Mouse (Mus musculus) cerebellum, adult 9-11 months (tissue): Measurements from ENCODE around the gene Il27ra.

ENCODE experiments used
- DNase-seq: peaks from one replicate; pipeline ENCODE4 v3.0.0; 2022

Gene Il27ra

GRCm38 (mm10) chr8:84042066-84042947 lies at the start of gene Il27ra:
Gene Il27ra, minus strand, starts transcription at chr8:84042589.
- no peak for DNase-seq

GRCm38 (mm10) chr8:84090585-84090984 lies 48.2 kb upstream of the Il27ra start:
- no peak for DNase-seq

DNA sequence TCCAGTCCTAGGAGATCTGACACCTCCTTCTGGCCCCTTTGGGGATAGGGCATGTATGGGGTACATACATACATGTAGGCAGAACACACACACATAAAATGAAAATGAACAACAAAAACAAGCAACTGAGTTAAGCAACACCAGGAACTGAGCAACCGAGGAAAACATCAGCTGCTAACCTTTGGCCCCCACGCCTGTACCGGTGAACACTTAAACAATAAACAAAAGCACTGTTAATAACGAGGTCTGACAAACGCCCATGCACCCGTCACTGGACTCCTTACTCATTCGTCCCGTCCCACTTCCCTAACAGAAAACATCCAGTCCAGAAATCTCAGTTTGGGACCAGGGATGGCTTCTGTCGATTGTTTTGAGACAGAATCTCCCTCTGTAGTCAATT lies 46.9 kb upstream of the Il27ra start:
- DNase-seq, result no peak

GRCm38 (mm10) chr8:84087821-84088220 lies 45.4 kb upstream of the Il27ra start:
- no peak for DNase-seq

DNA sequence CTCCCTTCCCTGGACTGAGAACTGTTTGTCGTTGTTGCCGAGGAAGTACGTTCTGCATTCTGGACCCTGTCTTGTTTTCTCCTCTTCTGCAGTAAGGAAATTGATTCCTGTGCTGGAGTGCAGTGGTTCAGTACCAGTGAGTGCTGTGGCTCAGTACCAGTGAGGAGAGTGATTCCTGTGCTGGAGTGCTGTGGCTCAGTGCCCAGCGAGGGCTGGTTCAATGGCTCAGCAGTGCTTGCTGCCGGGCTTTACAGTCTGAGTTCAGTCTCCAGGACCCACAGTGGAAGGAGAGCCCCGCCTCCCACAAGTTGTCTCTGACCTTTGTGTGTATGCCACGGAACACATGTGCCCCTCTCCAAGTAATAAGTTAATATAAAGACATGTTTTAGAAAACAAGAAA lies 44.8 kb upstream of the Il27ra start:
- DNase-seq, result no peak

GRCm38 (mm10) chr8:84084341-84085115 lies 42.1 kb upstream of the Il27ra start:
- no peak for DNase-seq

DNA sequence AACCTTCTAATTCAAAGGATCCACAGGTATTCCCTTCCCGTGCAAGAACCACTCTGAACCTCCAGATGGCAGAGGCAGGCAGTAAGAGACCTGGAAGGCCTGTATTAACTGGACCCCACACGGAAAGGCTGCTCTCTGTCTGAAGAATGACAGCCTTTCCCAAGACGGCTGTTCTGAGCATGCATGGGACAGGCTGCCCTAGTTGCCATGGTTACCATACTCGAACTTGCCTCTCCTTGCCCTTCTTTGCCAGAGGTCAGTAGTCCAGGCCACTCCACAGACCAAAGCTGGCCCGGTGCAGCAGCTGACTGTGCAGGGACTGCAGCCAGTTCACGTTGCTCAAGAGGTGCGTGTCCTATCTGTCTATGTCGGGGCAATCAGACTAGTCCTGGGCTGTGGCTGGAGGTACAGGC lies 41.4 kb upstream of the Il27ra start:
- DNase-seq, result no peak

DNA sequence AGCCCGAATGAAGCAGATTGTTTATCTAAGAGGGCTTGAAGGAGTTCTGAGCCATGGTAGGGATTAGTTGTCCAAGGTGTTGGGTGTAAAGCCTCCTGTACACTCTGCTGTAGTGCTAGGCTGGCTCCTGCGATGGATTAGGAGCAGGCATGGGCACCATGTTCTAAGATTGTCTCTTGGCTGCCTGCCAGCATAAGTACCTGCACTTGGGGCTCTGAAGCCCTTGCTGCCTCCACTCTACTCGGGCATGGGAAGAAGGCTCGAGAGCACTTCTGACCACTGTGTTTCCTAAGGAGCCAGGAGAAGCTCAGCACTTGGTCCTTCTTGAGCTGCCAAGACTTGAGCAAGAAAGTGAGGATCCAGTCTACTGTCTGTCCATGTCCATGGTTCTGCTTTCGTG lies 36.8 kb upstream of the Il27ra start:
- no peak for DNase-seq

- no peak for DNase-seq
These were observed 34.5 kb upstream of the Il27ra start for GRCm38 (mm10) chr8:84076849-84077248.

- DNase-seq, result no peak
These were observed 34.0 kb upstream of the Il27ra start for GRCm38 (mm10) chr8:84076412-84076811.

- no peak for DNase-seq
These were observed 31.0 kb upstream of the Il27ra start for GRCm38 (mm10) chr8:84073230-84073976.

GRCm38 (mm10) chr8:84072321-84072720 lies 29.9 kb upstream of the Il27ra start:
- no peak for DNase-seq

- DNase-seq, result no peak
These were observed 29.5 kb upstream of the Il27ra start for GRCm38 (mm10) chr8:84071921-84072320.

- no peak for DNase-seq
These were observed 28.3 kb upstream of the Il27ra start for GRCm38 (mm10) chr8:84070667-84071066.

DNA sequence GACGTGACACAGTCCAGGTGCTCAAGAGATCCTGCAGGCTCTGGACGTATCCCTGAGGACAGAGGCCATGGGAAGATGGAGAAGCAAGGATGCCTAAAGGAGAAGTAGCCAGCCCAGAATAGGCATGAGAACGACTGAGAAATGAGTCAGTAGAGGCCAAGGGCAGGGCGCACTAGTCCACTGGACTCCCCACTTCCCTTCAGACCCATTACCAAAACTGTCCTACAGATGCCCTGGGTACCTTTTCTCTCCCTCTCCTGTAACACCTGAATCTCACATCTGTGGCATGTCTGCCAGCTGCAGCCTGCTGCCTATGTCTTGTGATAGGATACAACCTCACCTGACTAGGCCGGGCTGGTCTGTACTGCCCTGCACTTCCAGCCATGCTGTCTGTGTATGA lies 27.9 kb upstream of the Il27ra start:
- DNase-seq, result no peak

- DNase-seq, result no peak
These were observed 27.4 kb upstream of the Il27ra start for GRCm38 (mm10) chr8:84069750-84070149.

DNA sequence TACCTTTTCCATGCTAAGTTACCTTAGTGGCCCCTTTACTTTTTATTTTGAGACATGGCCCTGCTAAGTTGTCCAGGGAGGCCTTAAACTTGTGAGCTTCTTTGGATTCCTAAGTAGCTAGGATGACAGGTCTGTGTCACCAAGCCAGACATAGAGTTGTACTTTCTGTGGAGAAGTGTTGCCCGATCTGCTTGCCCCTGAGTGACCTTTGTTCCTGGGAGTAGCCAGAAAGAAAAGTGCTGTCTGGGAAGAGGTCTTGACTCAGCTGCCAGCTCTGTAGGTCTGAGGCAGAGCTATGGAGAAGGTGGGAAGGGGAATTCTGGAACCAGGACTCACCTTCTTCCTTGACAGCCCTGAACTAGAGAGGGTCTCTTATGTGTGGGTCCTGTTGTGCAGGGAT lies 26.8 kb upstream of the Il27ra start:
- no peak for DNase-seq

GRCm38 (mm10) chr8:84068316-84069035 lies 26.1 kb upstream of the Il27ra start:
- DNase-seq, result no peak

GRCm38 (mm10) chr8:84067911-84068310 lies 25.5 kb upstream of the Il27ra start:
- no peak for DNase-seq

- peak; percentile 92 for DNase-seq
These were observed 24.7 kb upstream of the Il27ra start for GRCm38 (mm10) chr8:84067047-84067573.

- DNase-seq, result peak; percentile 100
These were observed 24.0 kb upstream of the Il27ra start, which contains the start of gene Rfx1 for GRCm38 (mm10) chr8:84066291-84066930. Gene Rfx1, plus strand, starts transcription at chr8:84066834.
